Mouse (Mus musculus) right cerebral cortex, adult 2 months (tissue): Measurements from ENCODE around the gene Ncr1.
"Not testable (repeated sequence)": the region's sequence is repeated elsewhere in the genome, so short reads cannot be mapped to it uniquely, and the experiment has no call there.

Experiments used
- DNase-seq, 2 experiments: peaks; one replicate each; pipeline ENCODE4 v3.0.0; 2021 to 2022; ENCODE audit warnings: low spot score in 2 of 2

Gene Ncr1

DNA sequence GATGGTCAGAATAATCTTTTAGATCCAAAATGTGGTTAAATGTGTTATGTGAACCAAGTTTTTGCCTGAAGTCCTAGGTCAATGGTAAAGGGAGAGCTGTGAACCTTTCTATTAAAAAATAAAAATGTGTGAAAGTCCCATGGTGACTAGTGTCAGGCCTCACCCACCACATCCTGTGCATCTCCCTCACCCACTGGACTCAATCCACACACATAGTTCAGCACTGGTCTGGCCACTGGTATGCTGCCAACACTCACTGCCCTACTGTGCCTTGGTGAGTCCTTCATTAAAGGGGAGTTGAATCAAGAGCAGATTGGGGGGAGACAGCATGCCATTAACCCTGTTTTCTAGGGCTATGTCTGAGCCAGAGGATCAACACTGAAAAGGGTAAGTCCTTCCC is at the start of gene Ncr1:
Gene Ncr1, plus strand, starts transcription at position 216 of the 400 bp plus-strand sequence.
- no peak for DNase-seq

DNA sequence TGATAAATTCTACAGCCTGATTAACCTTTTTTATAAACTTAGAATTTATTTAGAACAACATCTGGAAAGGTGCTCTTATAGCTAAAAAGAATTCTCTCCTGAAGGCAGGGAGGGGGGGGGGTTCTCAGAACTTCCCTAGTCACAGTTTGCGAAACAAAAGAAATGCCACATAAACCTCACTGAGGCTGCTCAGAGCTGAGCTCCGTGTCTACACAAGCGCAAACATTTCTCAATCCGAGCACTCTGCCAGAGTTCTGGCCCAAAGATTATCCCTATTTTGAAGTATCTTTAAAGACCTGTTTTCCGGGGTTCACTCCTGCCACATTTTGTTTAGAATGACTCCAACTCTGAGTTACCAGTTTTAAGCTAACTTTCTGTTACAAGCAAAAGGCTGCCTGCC is 44.9 kb upstream of the Ncr1 start:
- no peak for DNase-seq

DNA sequence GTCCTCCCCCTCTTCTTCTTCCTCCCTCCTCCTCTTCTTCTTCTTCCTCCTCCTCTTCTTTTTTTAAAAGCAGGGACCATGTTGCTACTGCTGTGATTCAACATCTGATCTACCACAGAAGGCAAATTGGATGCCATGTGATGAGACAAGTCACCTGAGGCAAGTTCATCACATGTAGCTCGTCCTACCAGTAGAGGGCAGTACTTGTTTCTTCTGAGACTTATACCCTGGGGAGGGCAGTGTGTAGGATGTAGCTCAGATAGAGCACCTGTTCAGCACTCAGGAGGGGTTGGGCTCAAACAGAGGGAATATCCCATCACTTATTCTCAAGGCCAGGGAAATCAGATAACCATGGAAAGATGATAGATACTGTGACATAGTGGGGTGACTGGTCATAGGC is 40.3 kb upstream of the Ncr1 start:
- DNase-seq, result no peak

DNA sequence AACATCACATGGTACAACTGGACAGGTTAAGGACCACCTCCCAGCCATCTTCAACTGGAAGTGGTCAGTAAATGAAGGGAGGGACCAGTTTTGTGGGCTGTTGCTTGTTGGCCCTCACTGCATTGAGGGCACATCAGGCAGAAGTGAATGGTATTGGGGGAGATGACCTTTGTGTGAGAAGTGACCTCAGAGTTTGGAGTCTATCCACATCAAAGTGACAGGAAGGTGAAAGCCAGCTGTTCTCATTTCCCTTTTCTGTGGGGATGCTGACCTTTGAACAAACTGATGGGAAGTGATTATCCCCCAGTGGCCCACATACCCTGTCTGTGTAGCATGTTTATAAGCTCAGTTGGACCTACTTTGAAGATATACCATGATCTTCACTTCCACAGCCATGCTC is 37.4 kb upstream of the Ncr1 start:
- no peak for DNase-seq

DNA sequence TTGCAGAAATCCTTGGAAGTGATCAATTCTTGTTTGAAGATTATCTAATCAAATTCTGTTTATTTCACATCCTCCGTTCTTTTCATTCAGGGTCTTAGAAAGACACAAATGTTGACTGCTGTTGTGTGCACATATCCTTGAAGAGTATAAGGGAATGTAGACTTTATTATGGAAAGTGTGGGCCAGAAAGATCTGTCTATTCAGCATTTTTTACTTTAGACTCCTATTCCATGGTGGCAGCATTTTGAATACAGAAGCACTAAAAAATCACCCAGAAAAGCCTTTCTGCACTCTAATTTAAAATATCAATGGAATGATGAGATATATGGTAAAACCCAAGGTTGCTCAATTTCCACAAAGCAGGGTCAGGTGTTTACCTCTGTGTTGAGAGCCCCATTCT is 34.1 kb upstream of the Ncr1 start:
- DNase-seq, result no peak

DNA sequence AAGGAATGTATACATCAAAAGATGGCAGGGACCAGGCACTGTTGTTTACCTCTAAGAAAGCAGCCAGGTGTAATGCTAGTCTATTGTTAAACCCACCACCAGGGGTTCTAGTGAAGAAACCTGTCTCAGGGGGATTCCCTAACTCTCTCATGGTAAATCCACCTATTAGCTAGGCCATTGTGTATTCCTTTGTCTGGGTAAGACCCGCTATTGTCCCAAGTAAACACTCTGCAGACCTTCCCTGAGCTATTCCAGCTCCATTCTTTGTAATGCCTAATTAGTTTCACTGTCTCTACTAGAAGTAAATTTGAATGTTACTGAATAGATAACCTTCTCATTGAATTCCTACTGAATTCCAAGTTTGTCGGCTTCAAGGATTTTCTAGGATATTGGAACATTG is 24.4 kb upstream of the Ncr1 start:
- DNase-seq, result not testable (repeated sequence)

DNA sequence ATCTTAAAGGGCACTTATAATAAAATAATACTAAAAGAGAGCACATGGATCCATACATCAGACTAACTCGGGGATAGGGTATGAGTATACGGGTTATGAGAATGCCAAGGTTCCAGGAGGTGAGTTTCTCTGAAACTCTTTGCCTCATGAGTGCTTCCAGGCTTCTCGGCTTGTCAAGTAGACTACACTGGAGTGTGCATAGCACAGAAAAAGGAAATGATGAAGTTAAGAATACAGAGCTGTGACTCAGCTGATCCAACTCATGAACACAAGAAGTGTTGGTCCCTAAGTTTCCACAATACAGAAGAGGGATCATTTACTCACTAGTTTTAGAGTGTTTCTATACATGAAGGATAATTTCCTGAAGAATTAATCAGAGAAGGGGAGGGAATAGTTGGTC is 24.0 kb upstream of the Ncr1 start:
- DNase-seq, result not testable (repeated sequence)

DNA sequence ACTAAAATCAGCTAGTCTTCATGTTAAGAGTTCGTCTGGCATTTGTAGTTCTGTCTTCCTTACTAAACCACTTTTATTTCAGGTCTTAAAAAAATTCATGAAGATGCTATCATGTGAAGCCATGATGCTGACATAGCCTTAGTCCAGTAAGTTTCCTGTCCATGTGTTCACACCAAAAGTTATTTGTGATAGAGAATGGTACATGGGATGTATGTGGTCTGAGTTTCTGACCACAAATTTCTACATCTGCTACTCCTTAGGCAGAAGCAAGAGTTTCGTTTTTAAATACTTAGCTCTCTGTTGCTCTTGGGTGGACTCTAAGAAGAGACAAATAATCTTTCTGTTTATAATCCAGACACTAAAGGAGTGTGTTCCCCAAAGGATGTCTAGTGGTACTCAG is 14.2 kb upstream of the Ncr1 start:
- no peak for DNase-seq

DNA sequence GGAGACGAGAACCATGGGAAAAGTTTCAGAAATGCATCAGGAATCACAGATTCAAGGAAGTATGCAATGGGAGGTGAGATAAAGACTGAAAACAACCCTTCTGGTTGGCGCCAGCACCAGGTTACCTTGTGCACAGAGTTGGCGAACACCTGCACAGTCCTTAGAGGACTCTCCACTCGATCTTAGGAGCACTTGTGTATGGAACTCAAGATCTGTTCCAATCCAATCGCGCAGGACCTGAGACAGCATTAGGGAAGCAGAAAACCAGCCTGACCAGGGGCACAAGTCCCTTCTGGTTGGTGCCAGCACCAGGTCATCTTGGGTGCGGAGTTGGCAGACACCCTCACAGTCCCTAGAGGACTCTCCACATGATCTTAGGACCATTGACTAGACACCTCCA is 36.0 kb downstream of the Ncr1 start:
- no peak for DNase-seq
